Mouse (Mus musculus) kidney, postnatal 0 days (tissue): ENCODE measurements around the gene Mark2. TPM values are rescaled to one million over a fixed set of nuclear protein-coding genes. Genes with fewer than 3 reads are reported as not detected.

Experiments used
- ATAC-seq: fragments of 200-750 bp; cut with Nextera tagmentation; replicated peaks from 2 replicates; pipeline ENCODE4 v1.8.0; 2017; ENCODE audit warnings: low read depth, moderate number of reproducible peaks, moderate TSS enrichment, moderate library complexity; ENCODE audit not compliant: low FRiP score
- DNase-seq: peaks from one replicate; pipeline ENCODE4 v3.0.0-alpha.2; 2016; ENCODE audit warnings: low spot score
- H3K27ac ChIP-seq: fragments of 300-500 bp; sonication (generic); 2 replicates; pipeline ENCODE4 v1.5.1; 2014; ENCODE audit warnings: mild to moderate bottlenecking
- H3K27me3 ChIP-seq: fragments of 300-500 bp; sonication (generic); 2 replicates; pipeline ENCODE4 v1.6.1; 2014; ENCODE audit warnings: low read length, mixed read lengths; ENCODE audit not compliant: insufficient read depth
- H3K36me3 ChIP-seq: fragments of 300-500 bp; sonication (generic); 2 replicates; pipeline ENCODE4 v1.6.1; 2014; ENCODE audit warnings: low read length, mixed read lengths; ENCODE audit not compliant: insufficient read depth
- H3K4me1 ChIP-seq: fragments of 300-500 bp; sonication (generic); replicated peaks from 2 replicates; pipeline ENCODE4 v1.6.1; 2014; ENCODE audit warnings: antibody characterized with exemption, low read length, mixed read lengths; ENCODE audit not compliant: insufficient read depth
- H3K4me2 ChIP-seq: fragments of 300-500 bp; sonication (generic); 2 replicates; pipeline ENCODE4 v1.6.1; 2014; ENCODE audit warnings: mild to moderate bottlenecking, low read length, moderate library complexity, mixed read lengths
- H3K4me3 ChIP-seq: fragments of 300-500 bp; sonication (generic); replicated peaks from 2 replicates; pipeline ENCODE4 v1.5.1; 2014; ENCODE audit warnings: low read depth, low read length
- H3K9ac ChIP-seq: fragments of 300-500 bp; sonication (generic); 2 replicates; pipeline ENCODE4 v1.6.1; 2014; ENCODE audit warnings: low read depth, low read length
- H3K9me3 ChIP-seq: fragments of 300-500 bp; sonication (generic); replicated peaks from 2 replicates; pipeline ENCODE4 v1.6.1; 2016; ENCODE audit warnings: low read length, inconsistent platforms, mixed read lengths
- CTCF ChIP-seq: IDR thresholded peaks from 2 replicates; pipeline ENCODE4 v1.5.1; 2016; ENCODE audit warnings: antibody characterized with exemption, low read depth, mild to moderate bottlenecking, moderate library complexity
- WGBS: fragments of 180-500 bp; shearing (Covaris S2); extraction: QIAGEN DNeasy Blood & Tissue Kit; methylation state at CpG from one replicate; pipeline ENCODE4 v1.1.7; 2014; 5-methylcytosine and 5-hydroxymethylcytosine counted together
- polyA plus RNA-seq: library from polyadenylated mRNA; unstranded; fragments of >200 nt; fragmentation: Nextera tagmentation; extraction: Ambion mirVana; gene quantifications from 2 replicates; pipeline ENCODE4 v1.2.1, GENCODE M21; 2015

The Mark2 gene
- polyA plus RNA-seq, 1 experiment from 2014 or later = 35.5 TPM

DNA sequence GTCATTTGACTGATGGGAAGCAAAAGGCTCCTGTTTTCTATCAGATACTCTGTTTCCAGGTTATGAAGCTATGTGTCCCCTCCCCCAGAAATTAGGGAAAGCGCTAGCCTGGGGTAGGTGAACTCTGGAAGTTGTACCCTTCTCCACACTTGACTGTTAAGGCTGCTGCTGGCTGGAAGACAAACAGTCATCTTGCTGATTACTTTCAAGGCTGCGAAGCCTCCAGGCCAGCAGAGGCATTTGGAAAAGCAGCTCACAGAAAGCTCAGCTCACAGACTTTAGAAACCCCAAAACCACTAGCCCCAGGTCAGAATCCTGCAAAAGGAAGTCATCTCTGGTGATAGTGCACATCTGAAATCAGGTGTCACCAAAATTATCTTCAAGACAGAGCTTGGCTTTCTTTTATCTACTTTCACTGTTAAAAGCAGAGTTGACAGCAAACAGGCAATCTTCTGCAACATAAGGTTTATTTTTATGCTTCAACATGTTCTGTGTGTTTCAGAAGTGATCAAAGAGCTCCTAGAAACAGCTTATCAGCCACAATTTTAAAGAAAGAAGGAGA, 3.8 kb downstream of the Mark2 start:
- H3K4me1 ChIP-seq = peaks cover 26% of the 10 kb centered on the region
- H3K4me2 ChIP-seq = no peak overlapping the region
- DNase-seq (no peak), ATAC-seq (no peak)
- 86% methylated on average over 2 of the region's 2 CpGs for WGBS
- H3K4me3 ChIP-seq = no peak overlapping the region
- H3K36me3 ChIP-seq = no peaks in the 10 kb centered on the region
- no peak overlapping the region for H3K27ac ChIP-seq
- H3K9ac ChIP-seq = no peak overlapping the region
- TF ChIP-seq CTCF = no peak
- no peaks in the 10 kb centered on the region for H3K27me3 ChIP-seq
- H3K9me3 ChIP-seq = no peaks in the 10 kb centered on the region

GRCm38 (mm10) chr19:7335656-7336055, 6.0 kb downstream of the Mark2 start:
- no peak for TF ChIP-seq CTCF
- Histone ChIP-seq H3K4me1 (peaks cover 26% of the 10 kb centered on the region), H3K27ac (no peak overlapping the region)

DNA sequence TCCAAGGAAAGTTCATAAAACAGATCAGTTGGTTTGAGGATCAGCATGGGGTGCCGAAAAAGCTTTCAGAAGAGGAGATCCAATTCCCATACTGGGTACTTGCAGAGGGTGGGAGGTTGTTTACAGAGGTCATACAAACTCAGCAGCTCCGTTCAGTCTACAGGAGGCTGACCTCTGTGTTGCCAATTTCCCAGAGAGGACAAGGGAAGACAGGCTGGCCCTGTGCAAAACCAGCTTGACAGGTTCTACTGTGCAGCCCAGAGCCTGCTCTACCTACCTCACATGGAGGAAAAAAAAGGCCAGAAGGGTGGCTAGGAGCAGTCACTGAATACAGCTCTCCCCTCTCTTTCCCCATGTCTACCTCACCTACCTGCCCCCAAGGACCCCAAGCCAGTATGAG, 7.6 kb downstream of the Mark2 start:
- no peak overlapping the region for H3K4me3 ChIP-seq
- DNase-seq (no peak), ATAC-seq (peak; percentile 81; the same call in 1 of the 2 replicates)
- H3K27me3 ChIP-seq = no peaks in the 10 kb centered on the region
- no peaks in the 10 kb centered on the region for H3K36me3 ChIP-seq
- TF ChIP-seq CTCF = no peak
- no peaks in the 10 kb centered on the region for H3K9me3 ChIP-seq
- H3K27ac ChIP-seq = peak overlapping the region; percentile 79
- H3K9ac ChIP-seq = no peak overlapping the region
- H3K4me2 ChIP-seq = no peak overlapping the region
- H3K4me1 ChIP-seq = peaks cover 13% of the 10 kb centered on the region
- 46% methylated on average over 2 of the region's 2 CpGs for whole genome bisulfite sequencing

More at GRCm38 (mm10) chr19:7335656-7336055, 6.0 kb downstream of the Mark2 start:
- Histone ChIP-seq H3K9ac (no peak overlapping the region), H3K27me3 (no peaks in the 10 kb centered on the region), H3K4me3 (no peak overlapping the region), H3K36me3 (no peaks in the 10 kb centered on the region), H3K9me3 (no peaks in the 10 kb centered on the region), H3K4me2 (no peak overlapping the region)
- DNase-seq (no peak), ATAC-seq (no peak)
- WGBS = 74% methylated on average over 4 of the region's 4 CpGs

DNA sequence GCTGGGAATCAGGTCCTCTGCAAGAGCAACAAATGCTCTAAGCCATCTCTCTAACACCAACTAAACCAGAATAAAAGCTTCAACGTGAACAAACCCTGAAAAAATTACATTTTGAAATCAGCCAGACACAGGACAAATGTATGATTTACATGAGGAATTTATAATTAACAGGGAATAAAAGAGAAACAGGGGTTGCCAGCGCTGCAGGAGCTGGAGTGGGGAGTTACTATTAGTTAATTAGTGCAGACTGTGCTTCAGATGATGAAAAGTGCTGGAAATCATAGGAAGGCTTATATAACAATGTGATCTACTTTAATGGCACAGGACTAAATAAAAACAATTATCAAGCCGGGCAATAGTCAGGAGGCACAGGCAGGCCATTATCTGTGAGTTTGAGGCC, 20.3 kb downstream of the Mark2 start:
- 70% methylated on average over 3 of the region's 3 CpGs for WGBS
- TF ChIP-seq CTCF = no peak
- no peaks in the 10 kb centered on the region for H3K9me3 ChIP-seq
- ATAC-seq (no peak), DNase-seq (no peak)
- no peak overlapping the region for H3K4me3 ChIP-seq
- no peak overlapping the region for H3K4me2 ChIP-seq
- H3K9ac ChIP-seq = no peak overlapping the region
- H3K4me1 ChIP-seq = no peaks in the 10 kb centered on the region
- 0 out of 2 replicates have a peak overlapping the region, but pooled peaks have one; percentile 31 for H3K27ac ChIP-seq
- no peaks in the 10 kb centered on the region for H3K36me3 ChIP-seq
- H3K27me3 ChIP-seq = no peaks in the 10 kb centered on the region

- DNase-seq (no peak), ATAC-seq (no peak; the same call in 1 of the 2 replicates)
- 16% methylated on average over 2 of the region's 2 CpGs for WGBS
- Histone ChIP-seq H3K4me1 (peaks cover 1% of the 10 kb centered on the region; the same call in 1 of the 2 replicates), H3K9ac (no peak overlapping the region), H3K4me2 (no peak overlapping the region), H3K27ac (peak overlapping the region; percentile 57), H3K9me3 (no peaks in the 10 kb centered on the region), H3K4me3 (no peak overlapping the region), H3K27me3 (no peaks in the 10 kb centered on the region), H3K36me3 (no peaks in the 10 kb centered on the region)
- no peak for TF ChIP-seq CTCF
These were observed 21.5 kb downstream of the Mark2 start for GRCm38 (mm10) chr19:7320181-7320580.

GRCm38 (mm10) chr19:7317716-7318115, 23.9 kb downstream of the Mark2 start:
- no peaks in the 10 kb centered on the region for H3K36me3 ChIP-seq
- no peak overlapping the region for H3K4me3 ChIP-seq
- no peak for ATAC-seq
- H3K4me2 ChIP-seq = no peak overlapping the region
- no peaks in the 10 kb centered on the region for H3K9me3 ChIP-seq
- 74% methylated on average over 4 of the region's 4 CpGs for WGBS
- H3K27ac ChIP-seq = no peak overlapping the region
- no peak for DNase-seq
- no peaks in the 10 kb centered on the region for H3K27me3 ChIP-seq
- no peak overlapping the region for H3K9ac ChIP-seq
- no peak for TF ChIP-seq CTCF
- peaks cover 14% of the 10 kb centered on the region for H3K4me1 ChIP-seq

DNA sequence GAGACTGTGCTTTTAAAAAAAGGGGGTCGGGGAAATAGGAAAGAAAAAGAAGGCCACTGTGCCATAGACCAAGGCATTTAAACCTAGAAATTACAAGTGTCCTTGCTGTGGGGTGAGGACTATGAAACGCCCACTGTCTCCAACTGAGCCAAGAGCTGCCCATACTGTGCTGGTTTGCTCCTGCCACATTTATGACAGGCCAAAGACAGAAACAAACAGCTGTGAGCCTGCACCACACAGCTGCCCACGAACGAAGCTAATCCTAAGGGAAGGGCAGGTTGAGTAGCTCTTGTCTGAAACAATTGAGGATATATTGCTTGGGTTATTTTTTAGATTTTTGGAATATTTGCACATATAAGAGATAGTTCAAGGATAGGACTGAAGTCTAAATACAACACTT, 24.8 kb downstream of the Mark2 start:
- no peaks in the 10 kb centered on the region for H3K27me3 ChIP-seq
- ATAC-seq (no peak), DNase-seq (no peak)
- peaks cover 22% of the 10 kb centered on the region for H3K4me1 ChIP-seq
- H3K4me3 ChIP-seq = no peak overlapping the region
- whole genome bisulfite sequencing = 72% methylated on average over 4 of the region's 4 CpGs
- no peak overlapping the region for H3K9ac ChIP-seq
- no peaks in the 10 kb centered on the region for H3K36me3 ChIP-seq
- H3K4me2 ChIP-seq = no peak overlapping the region
- TF ChIP-seq CTCF = no peak
- no peaks in the 10 kb centered on the region for H3K9me3 ChIP-seq
- H3K27ac ChIP-seq = no peak overlapping the region
